Mouse (Mus musculus) small intestine, adult 2 months (tissue): ENCODE data around the gene Pttg1ip. TPM values are rescaled to one million over a fixed set of nuclear protein-coding genes. Genes with fewer than 3 reads are reported as not detected.

Source experiments
- H3K27ac ChIP-seq: fragments of 200-500 bp; 2 replicates; pipeline ENCODE4 v1.5.1; 2012; ENCODE audit warnings: low read depth, low read length, control low read depth, inconsistent platforms; ENCODE audit not compliant: insufficient read depth
- H3K27me3 ChIP-seq: fragments of 200-500 bp; 2 replicates; pipeline ENCODE4 v1.6.1; 2012; ENCODE audit warnings: mild to moderate bottlenecking, moderate library complexity, low read length, inconsistent platforms; ENCODE audit not compliant: control insufficient read depth, insufficient read depth
- H3K36me3 ChIP-seq: fragments of 200-500 bp; 2 replicates; pipeline ENCODE4 v1.6.1; 2012; ENCODE audit warnings: mild to moderate bottlenecking, low read length, control low read depth, inconsistent platforms; ENCODE audit not compliant: control insufficient read depth, insufficient read depth
- H3K4me1 ChIP-seq: fragments of 200-500 bp; 2 replicates; pipeline ENCODE4 v1.6.1; 2012; ENCODE audit warnings: low read length, inconsistent platforms, mixed read lengths; ENCODE audit not compliant: control insufficient read depth, insufficient read depth, insufficient read length
- H3K4me3 ChIP-seq: fragments of 200-500 bp; 2 replicates; pipeline ENCODE4 v1.5.1; 2012; ENCODE audit warnings: low read depth, mild to moderate bottlenecking, control low read depth, inconsistent platforms, low read length, moderate library complexity
- CTCF ChIP-seq: fragments of 200-500 bp; IDR thresholded peaks from 2 replicates; pipeline ENCODE4 v1.5.1; 2012; ENCODE audit warnings: low read depth, mild to moderate bottlenecking, control low read depth, inconsistent platforms, low read length, moderate library complexity, mixed read lengths; ENCODE audit not compliant: insufficient replicate concordance, insufficient read length; ENCODE audit errors: extremely low read depth
- POLR2A ChIP-seq: fragments of 200-500 bp; IDR thresholded peaks from 2 replicates; pipeline ENCODE4 v1.6.1; 2012; ENCODE audit warnings: low read depth, mild to moderate bottlenecking, control low read depth, inconsistent platforms, low read length, moderate library complexity
- WGBS: fragments of 180-500 bp; shearing (Covaris S2); methylation state at CpG from one replicate; pipeline ENCODE4 v1.1.7; 2018; 5-methylcytosine and 5-hydroxymethylcytosine counted together
- polyA plus RNA-seq: library from polyadenylated mRNA; depleted of rRNA; stranded (reverse); fragments of >200 nt; gene quantifications from 2 replicates; pipeline ENCODE4 v1.2.3, GENCODE M21; 2012; rRNA removed

The Pttg1ip gene
- polyA plus RNA-seq, 1 experiment: 176 TPM

- WGBS: 91% methylated on average over 7 of the region's 7 CpGs
- Histone ChIP-seq H3K4me1 (peaks cover 3% of the 10 kb centered on the region; the same call in 1 of the 2 replicates), H3K27me3 (no peaks in the 10 kb centered on the region), H3K36me3 (peaks cover 48% of the 10 kb centered on the region), H3K27ac (no peak overlapping the region), H3K4me3 (no peak overlapping the region)
- TF ChIP-seq POLR2A (no peak), CTCF (no peak)
Observed at GRCm38 (mm10) chr10:77636234-77636922, 54.9 kb downstream of the Pttg1ip start.

DNA sequence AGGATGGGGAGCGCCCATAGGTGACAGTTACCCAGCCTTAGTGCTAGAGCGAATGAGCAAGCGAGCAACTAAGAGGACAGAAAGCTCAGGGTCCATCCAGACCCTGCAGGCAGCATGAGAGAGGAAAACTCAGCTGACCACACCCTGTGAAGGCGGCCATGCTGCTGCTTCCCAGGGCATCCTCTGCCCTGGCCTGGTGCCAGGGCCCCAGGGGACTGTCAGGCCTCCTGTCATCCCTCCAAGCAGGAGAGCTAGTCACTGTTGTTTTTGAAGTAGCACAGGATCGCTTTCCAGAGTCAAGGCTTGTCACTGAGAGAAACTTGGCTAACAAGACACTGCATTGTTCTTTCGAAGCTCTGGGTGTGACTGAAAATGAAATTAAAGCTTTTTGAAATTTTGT, 57.4 kb downstream of the Pttg1ip start:
- H3K36me3 ChIP-seq: peaks cover 52% of the 10 kb centered on the region
- no peaks in the 10 kb centered on the region for H3K27me3 ChIP-seq
- H3K4me3 ChIP-seq: no peak overlapping the region
- TF ChIP-seq CTCF: no peak
- TF ChIP-seq POLR2A: no peak
- H3K27ac ChIP-seq: no peak overlapping the region
- 82% methylated on average over 6 of the region's 6 CpGs for WGBS
- H3K4me1 ChIP-seq: peaks cover 3% of the 10 kb centered on the region; the same call in 1 of the 2 replicates

DNA sequence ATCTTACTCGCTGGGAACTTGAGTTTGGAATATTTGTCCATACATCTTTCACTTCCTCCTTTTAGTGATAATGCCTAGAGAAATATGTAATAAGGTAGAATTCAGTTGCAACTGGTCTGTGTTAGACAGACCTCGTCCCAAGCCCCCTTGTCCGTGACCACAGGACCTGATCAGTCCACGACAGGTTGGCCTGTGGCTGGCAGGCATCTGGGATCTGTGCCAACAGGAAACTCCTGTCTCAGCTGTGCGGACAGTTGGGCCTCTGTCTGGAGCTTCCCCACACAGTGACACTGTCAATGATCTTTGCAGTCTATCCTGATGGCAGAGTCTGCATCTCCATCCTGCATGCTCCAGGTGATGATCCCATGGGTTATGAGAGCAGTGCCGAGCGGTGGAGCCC, 61.6 kb downstream of the Pttg1ip start:
- TF ChIP-seq POLR2A (no peak), CTCF (no peak)
- WGBS: 37% methylated on average over 7 of the region's 7 CpGs
- no peaks in the 10 kb centered on the region for H3K27me3 ChIP-seq
- peaks cover 59% of the 10 kb centered on the region for H3K36me3 ChIP-seq
- no peak overlapping the region for H3K27ac ChIP-seq
- no peak overlapping the region for H3K4me3 ChIP-seq
- H3K4me1 ChIP-seq: no peaks in the 10 kb centered on the region; the same call in 1 of the 2 replicates

GRCm38 (mm10) chr10:77645571-77645970, 64.1 kb downstream of the Pttg1ip start:
- TF ChIP-seq CTCF (no peak), POLR2A (no peak)
- 84% methylated on average over 5 of the region's 5 CpGs for WGBS
- Histone ChIP-seq H3K36me3 (peaks cover 53% of the 10 kb centered on the region), H3K27ac (no peak overlapping the region), H3K4me1 (no peaks in the 10 kb centered on the region), H3K4me3 (no peak overlapping the region), H3K27me3 (no peaks in the 10 kb centered on the region)

DNA sequence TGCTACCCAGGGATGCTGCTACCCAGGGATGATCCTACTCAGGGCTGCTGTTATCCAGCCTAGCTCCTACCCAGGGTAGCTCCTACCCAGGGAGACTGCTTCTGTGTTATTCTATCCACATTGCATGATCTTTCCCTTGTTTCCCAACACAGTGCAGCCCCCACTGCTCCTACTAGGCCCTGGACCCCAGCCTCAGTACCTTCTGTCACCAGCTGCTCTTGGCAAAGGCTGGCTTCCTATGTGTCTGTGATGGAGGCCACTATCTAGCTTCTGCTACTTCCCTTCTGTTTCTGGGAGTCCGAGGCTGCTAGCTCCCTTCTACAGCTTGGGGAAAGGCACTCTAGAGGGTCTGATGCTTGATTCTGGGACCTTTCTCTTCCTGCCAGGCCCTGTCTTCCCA, 65.9 kb downstream of the Pttg1ip start:
- Histone ChIP-seq H3K4me3 (no peak overlapping the region), H3K4me1 (no peaks in the 10 kb centered on the region), H3K36me3 (peaks cover 39% of the 10 kb centered on the region), H3K27ac (no peak overlapping the region), H3K27me3 (no peaks in the 10 kb centered on the region)
- TF ChIP-seq POLR2A: no peak
- no peak for TF ChIP-seq CTCF
- WGBS: 61% methylated on average over 1 of the region's 1 CpGs

GRCm38 (mm10) chr10:77647901-77648300, 66.4 kb downstream of the Pttg1ip start:
- no peaks in the 10 kb centered on the region for H3K27me3 ChIP-seq
- no peak overlapping the region for H3K4me3 ChIP-seq
- H3K4me1 ChIP-seq: no peaks in the 10 kb centered on the region
- TF ChIP-seq POLR2A (no peak), CTCF (no peak)
- H3K36me3 ChIP-seq: peaks cover 37% of the 10 kb centered on the region
- WGBS: 78% methylated on average over 8 of the region's 8 CpGs
- H3K27ac ChIP-seq: no peak overlapping the region

Other genes starting within 250 kb of the Pttg1ip start
- 0.76 and 0.79 TPM in 2 replicates for gene Adarb1, start 163.4 kb upstream of the Pttg1ip start, polyA plus RNA-seq
- gene Fam207a, start 65.9 kb upstream of the Pttg1ip start, polyA plus RNA-seq: 20.4 and 36.4 TPM in 2 replicates
- gene Itgb2, start 51.5 kb upstream of the Pttg1ip start, polyA plus RNA-seq: 14.3 and 17.4 TPM in 2 replicates
- 129 and 254 TPM in 2 replicates for gene Sumo3, start 24.4 kb downstream of the Pttg1ip start, polyA plus RNA-seq
- not detected in 2 replicates for gene Gm49325, start 24.5 kb downstream of the Pttg1ip start, polyA plus RNA-seq
- 16.5 and 20.9 TPM in 2 replicates for gene Ube2g2, start 40.6 kb downstream of the Pttg1ip start, polyA plus RNA-seq
- 0.11 and 0.33 TPM in 2 replicates for gene Tspear, start 104.8 kb downstream of the Pttg1ip start, polyA plus RNA-seq
- gene Gm19402, start 109.0 kb downstream of the Pttg1ip start, polyA plus RNA-seq: not detected in 2 replicates
- not detected in 2 replicates for gene Gm9508, start 115.5 kb downstream of the Pttg1ip start, polyA plus RNA-seq
- not detected in 2 replicates for gene Gm10272, start 124.9 kb downstream of the Pttg1ip start, polyA plus RNA-seq
- gene Gm10024, start 129.7 kb downstream of the Pttg1ip start, polyA plus RNA-seq: not detected in 2 replicates
- 0.85 TPM in 1 of 2 replicates, not detected in the other for gene Gm10142, start 134.1 kb downstream of the Pttg1ip start, polyA plus RNA-seq
- not detected in 2 replicates for gene Krtap12-1, start 138.9 kb downstream of the Pttg1ip start, polyA plus RNA-seq
- not detected in 2 replicates for gene Gm10100, start 144.8 kb downstream of the Pttg1ip start, polyA plus RNA-seq
- not detected in 2 replicates for gene Gm18596, start 160.9 kb downstream of the Pttg1ip start, polyA plus RNA-seq
- gene Gm9736, start 169.6 kb downstream of the Pttg1ip start, polyA plus RNA-seq: not detected in 2 replicates
- gene Gm3233, start 178.0 kb downstream of the Pttg1ip start, polyA plus RNA-seq: not detected in 2 replicates
- gene Gm3238, start 189.6 kb downstream of the Pttg1ip start, polyA plus RNA-seq: not detected in 2 replicates
- gene Gm7138, start 195.2 kb downstream of the Pttg1ip start, polyA plus RNA-seq: not detected in 2 replicates
- gene Gm3250, start 200.8 kb downstream of the Pttg1ip start, polyA plus RNA-seq: not detected in 2 replicates
- gene Gm7137, start 206.5 kb downstream of the Pttg1ip start, polyA plus RNA-seq: not detected in 2 replicates
- gene Gm9639, start 213.4 kb downstream of the Pttg1ip start, polyA plus RNA-seq: not detected in 2 replicates
- gene Gm19668, start 217.4 kb downstream of the Pttg1ip start, polyA plus RNA-seq: not detected in 2 replicates
- not detected in 2 replicates for gene Gm9507, start 230.1 kb downstream of the Pttg1ip start, polyA plus RNA-seq
- gene Gm2696, start 233.0 kb downstream of the Pttg1ip start, polyA plus RNA-seq: not detected in 2 replicates
- gene Krtap10-4, start 245.4 kb downstream of the Pttg1ip start, polyA plus RNA-seq: not detected in 2 replicates